Mouse (Mus musculus): ENCODE results near the gene Hmgcs2. TPM values are rescaled to one million over a fixed set of nuclear protein-coding genes. Genes with fewer than 3 reads are reported as not detected.

Gene Hmgcs2
- polyA plus RNA-seq, 1 experiment from 2014 or later, result 4.0 TPM

- Histone ChIP-seq H3K9me3 (replicated peaks) (no peaks in the 10 kb centered on the region), H3K4me2 (replicated peaks) (no peak overlapping the region), H3K27ac (no peak overlapping the region), H3K27me3 (no peaks in the 10 kb centered on the region), H3K4me1 (peaks cover 8% of the 10 kb centered on the region), H3K9ac (no peak overlapping the region), H3K4me3 (no peak overlapping the region), H3K36me3 (no peaks in the 10 kb centered on the region)
- ATAC-seq (ENCODE audit: low FRiP score), result no peak
- WGBS, result 91% methylated on average over 3 of the region's 3 CpGs
These were observed 63.0 kb downstream of the Hmgcs2 start for GRCm38 (mm10) chr3:98343235-98343634.

- Histone ChIP-seq H3K4me1 (no peaks in the 10 kb centered on the region), H3K4me3 (no peak overlapping the region), H3K9ac (no peak overlapping the region), H3K36me3 (no peaks in the 10 kb centered on the region), H3K9me3 (replicated peaks) (no peaks in the 10 kb centered on the region), H3K27me3 (no peaks in the 10 kb centered on the region), H3K27ac (no peak overlapping the region), H3K4me2 (replicated peaks) (no peak overlapping the region)
- ATAC-seq (ENCODE audit: low FRiP score), result no peak
- 78% methylated on average over 6 of the region's 6 CpGs for WGBS
These were observed 67.9 kb downstream of the Hmgcs2 start for GRCm38 (mm10) chr3:98348106-98348505.

GRCm38 (mm10) chr3:98348705-98349104 lies 68.5 kb downstream of the Hmgcs2 start:
- Histone ChIP-seq H3K27ac (no peak overlapping the region), H3K36me3 (no peaks in the 10 kb centered on the region), H3K27me3 (no peaks in the 10 kb centered on the region), H3K4me2 (replicated peaks) (no peak overlapping the region), H3K9ac (no peak overlapping the region), H3K4me3 (no peak overlapping the region), H3K4me1 (no peaks in the 10 kb centered on the region), H3K9me3 (replicated peaks) (no peaks in the 10 kb centered on the region)
- WGBS, result 40% methylated on average over 4 of the region's 8 CpGs
- ATAC-seq (ENCODE audit: low FRiP score), result no peak

- Histone ChIP-seq H3K27me3 (no peaks in the 10 kb centered on the region), H3K4me2 (replicated peaks) (no peak overlapping the region), H3K9me3 (replicated peaks) (no peaks in the 10 kb centered on the region), H3K4me1 (peaks cover 10% of the 10 kb centered on the region; the same call in 1 of the 2 replicates), H3K27ac (no peak overlapping the region), H3K36me3 (no peaks in the 10 kb centered on the region), H3K9ac (no peak overlapping the region), H3K4me3 (no peak overlapping the region)
- ATAC-seq (ENCODE audit: low FRiP score), result no peak
- 32% methylated on average over 7 of the region's 7 CpGs for WGBS
These were observed 73.7 kb downstream of the Hmgcs2 start for GRCm38 (mm10) chr3:98353892-98354291.

- Histone ChIP-seq H3K4me3 (no peak overlapping the region), H3K9ac (no peak overlapping the region), H3K27ac (peak overlapping the region; percentile 25; the same call in 1 of the 2 replicates), H3K27me3 (no peaks in the 10 kb centered on the region), H3K9me3 (replicated peaks) (no peaks in the 10 kb centered on the region), H3K36me3 (no peaks in the 10 kb centered on the region), H3K4me1 (peaks cover 10% of the 10 kb centered on the region; the same call in 1 of the 2 replicates), H3K4me2 (replicated peaks) (no peak overlapping the region)
- peak; percentile 84 for ATAC-seq (ENCODE audit: low FRiP score)
- WGBS, result 55% methylated on average over 10 of the region's 10 CpGs
These were observed 75.2 kb downstream of the Hmgcs2 start for GRCm38 (mm10) chr3:98355344-98356025.

GRCm38 (mm10) chr3:98356026-98356365 lies 75.8 kb downstream of the Hmgcs2 start:
- 53% methylated on average over 6 of the region's 6 CpGs for WGBS
- H3K36me3 ChIP-seq, result no peaks in the 10 kb centered on the region
- H3K9me3 ChIP-seq (replicated peaks), result no peaks in the 10 kb centered on the region
- ATAC-seq (ENCODE audit: low FRiP score), result no peak; the same call in 1 of the 2 replicates
- no peak overlapping the region for H3K27ac ChIP-seq
- H3K4me2 ChIP-seq (replicated peaks), result no peak overlapping the region
- no peak overlapping the region for H3K9ac ChIP-seq
- H3K4me3 ChIP-seq, result no peak overlapping the region
- H3K4me1 ChIP-seq, result peaks cover 10% of the 10 kb centered on the region; the same call in 1 of the 2 replicates
- no peaks in the 10 kb centered on the region for H3K27me3 ChIP-seq

GRCm38 (mm10) chr3:98356632-98357370 lies 76.6 kb downstream of the Hmgcs2 start:
- ATAC-seq (ENCODE audit: low FRiP score), result no peak
- Histone ChIP-seq H3K4me3 (no peak overlapping the region), H3K36me3 (no peaks in the 10 kb centered on the region), H3K9ac (no peak overlapping the region), H3K4me1 (peaks cover 10% of the 10 kb centered on the region; the same call in 1 of the 2 replicates), H3K27me3 (no peaks in the 10 kb centered on the region), H3K27ac (no peak overlapping the region), H3K4me2 (replicated peaks) (no peak overlapping the region), H3K9me3 (replicated peaks) (no peaks in the 10 kb centered on the region)
- 72% methylated on average over 3 of the region's 3 CpGs for WGBS

Other genes with a start within 250 kb of the Hmgcs2 start
- not detected in 2 replicates for gene Adam30, start 119.8 kb upstream of the Hmgcs2 start, polyA plus RNA-seq (2016; fragmentation: Nextera tagmentation; extraction: Ambion mirVana)
- not detected in 2 replicates for gene Reg4, start 58.3 kb upstream of the Hmgcs2 start, polyA plus RNA-seq (2016; fragmentation: Nextera tagmentation; extraction: Ambion mirVana)
- gene Phgdh, start 59.6 kb downstream of the Hmgcs2 start, polyA plus RNA-seq (2016; fragmentation: Nextera tagmentation; extraction: Ambion mirVana), result 201 and 240 TPM in 2 replicates
- 9.7 and 12.0 TPM in 2 replicates for gene Zfp697, start 102.0 kb downstream of the Hmgcs2 start, polyA plus RNA-seq (2016; fragmentation: Nextera tagmentation; extraction: Ambion mirVana)
- 0.13 TPM in 1 of 2 replicates, not detected in the other for gene Gm4450, start 176.7 kb downstream of the Hmgcs2 start, polyA plus RNA-seq (2016; fragmentation: Nextera tagmentation; extraction: Ambion mirVana)
- not detected in 2 replicates for gene Hsd3b4, start 230.1 kb downstream of the Hmgcs2 start, polyA plus RNA-seq (2016; fragmentation: Nextera tagmentation; extraction: Ambion mirVana)

All from hindbrain, embryonic 12.5 days (tissue).